Mouse (Mus musculus): ENCODE results near the gene Gas7.

- no peak for TF ChIP-seq POLR2A (IDR thresholded peaks at IDR 0.05; ENCODE audit: borderline replicate concordance, low read depth, low read length)
- no peak for TF ChIP-seq CTCF (IDR thresholded peaks at IDR 0.05; ENCODE audit: low read depth, low read length)
Measured at GRCm38 (mm10) chr11:67681871-67682270, 226.6 kb downstream of the Gas7 start.
